Mouse (Mus musculus): ENCODE data around the gene Nlgn3. TPM values are rescaled to one million over a fixed set of nuclear protein-coding genes. Genes with fewer than 3 reads are reported as not detected.
"Not testable (repeated sequence)": the region's sequence is repeated elsewhere in the genome, so short reads cannot be mapped to it uniquely, and the experiment has no call there.

Nlgn3 gene
- total RNA-seq, 2 experiments from 2014 or later: 10.6 to 10.7 TPM

DNA sequence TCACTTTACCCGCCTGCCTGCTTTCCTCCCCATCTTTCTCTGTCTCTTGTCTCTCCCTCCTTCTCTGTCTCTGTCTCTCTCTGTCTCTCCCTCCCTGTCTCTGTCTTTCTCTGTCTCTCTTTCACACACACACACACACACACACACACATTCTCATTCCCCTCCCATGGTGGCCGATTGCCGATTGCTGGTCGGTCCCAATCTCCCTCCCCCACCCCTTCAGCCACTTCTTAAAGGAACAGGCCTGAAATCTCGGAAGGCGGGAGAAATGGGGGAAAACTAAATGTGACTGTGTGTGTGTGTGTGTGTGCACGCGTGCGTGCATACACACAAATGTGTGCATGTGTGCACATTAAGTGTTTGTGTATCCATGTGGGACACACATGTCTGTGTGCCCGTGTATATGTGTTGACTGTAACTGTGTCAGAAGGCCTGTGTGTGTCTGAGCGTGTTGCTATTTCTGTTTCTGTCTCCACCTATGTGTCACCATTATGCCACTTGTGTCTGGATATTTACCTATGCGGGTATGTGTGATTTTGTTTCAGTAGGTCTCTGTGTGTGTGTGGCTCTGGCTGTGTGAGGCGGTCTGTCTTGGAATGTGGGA is 1.6 kb downstream of the Nlgn3 start:
- peak; percentile 27 for DNase-seq

- DNase-seq: no peak
These were observed 2.7 kb downstream of the Nlgn3 start for GRCm38 (mm10) chrX:101301654-101302053.

- no peak for DNase-seq
These were observed 5.7 kb downstream of the Nlgn3 start for GRCm38 (mm10) chrX:101304646-101305045.

DNA sequence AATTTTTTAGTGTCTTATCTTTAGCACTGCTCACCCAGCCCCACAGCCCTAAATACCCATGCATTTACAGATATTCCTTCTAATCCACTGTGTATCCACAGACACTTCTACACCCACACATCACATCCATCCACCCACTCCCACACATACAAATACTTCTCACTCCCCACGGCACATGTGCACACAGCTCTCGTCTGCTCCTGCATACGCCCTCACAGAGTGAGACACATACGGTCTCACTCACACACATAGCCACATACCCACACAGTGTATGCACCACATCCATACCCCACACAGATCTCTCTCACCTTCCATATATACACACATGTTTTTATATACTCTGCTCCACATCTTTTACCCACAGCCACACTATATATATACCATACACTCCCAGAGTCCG is 10.3 kb downstream of the Nlgn3 start:
- DNase-seq: no peak

DNA sequence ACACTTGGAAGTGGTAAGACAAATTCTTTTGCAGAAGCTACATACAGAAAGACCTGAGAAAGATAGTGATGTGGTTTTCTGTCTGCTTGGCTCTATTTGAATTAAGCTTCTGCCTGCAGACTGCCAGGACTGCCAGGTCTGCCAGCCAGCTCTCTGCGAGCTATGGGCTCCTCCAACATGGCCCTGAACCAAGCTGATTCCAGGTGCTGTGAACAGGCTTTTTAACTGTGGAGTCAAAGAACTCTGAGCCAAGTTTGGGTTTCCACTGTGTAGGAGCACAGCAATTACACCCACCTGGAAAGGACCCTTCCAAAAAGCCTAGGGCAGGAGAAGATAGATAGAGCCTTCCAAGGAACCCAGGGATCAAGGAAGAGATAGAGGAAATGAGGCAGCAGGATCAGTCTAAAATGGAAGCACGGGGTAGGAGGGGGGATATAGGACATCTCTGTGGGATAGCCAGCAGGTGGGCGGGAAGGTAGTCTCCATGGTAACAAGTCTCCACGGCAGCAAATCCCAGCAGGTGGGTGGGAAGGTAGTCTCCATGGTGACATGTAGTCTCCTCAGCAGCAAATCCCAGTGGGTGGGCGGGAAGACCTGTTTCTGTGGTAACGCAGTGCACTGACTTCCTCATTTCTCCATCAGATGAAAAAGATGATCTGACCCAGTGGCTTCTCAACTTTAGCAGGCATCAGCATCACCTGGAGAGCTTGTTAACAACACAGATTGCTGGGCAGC is 14.8 kb downstream of the Nlgn3 start:
- no peak for DNase-seq

DNA sequence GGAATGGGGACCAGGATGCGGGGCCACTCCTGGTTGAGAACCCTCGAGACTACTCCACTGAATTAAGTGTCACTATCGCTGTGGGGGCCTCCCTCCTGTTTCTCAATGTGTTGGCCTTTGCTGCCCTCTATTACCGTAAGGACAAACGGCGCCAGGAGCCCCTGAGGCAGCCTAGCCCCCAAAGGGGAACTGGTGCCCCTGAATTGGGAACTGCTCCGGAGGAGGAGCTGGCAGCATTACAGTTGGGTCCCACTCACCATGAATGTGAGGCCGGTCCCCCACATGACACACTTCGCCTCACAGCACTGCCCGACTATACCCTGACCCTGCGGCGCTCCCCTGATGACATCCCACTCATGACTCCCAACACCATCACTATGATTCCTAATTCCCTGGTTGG is 20.8 kb downstream of the Nlgn3 start:
- no peak for DNase-seq

- no peak for DNase-seq
These were observed 27.3 kb downstream of the Nlgn3 start for GRCm38 (mm10) chrX:101325989-101326899.

- DNase-seq: peak; percentile 72
These were observed 30.5 kb downstream of the Nlgn3 start for GRCm38 (mm10) chrX:101329372-101330028.

DNA sequence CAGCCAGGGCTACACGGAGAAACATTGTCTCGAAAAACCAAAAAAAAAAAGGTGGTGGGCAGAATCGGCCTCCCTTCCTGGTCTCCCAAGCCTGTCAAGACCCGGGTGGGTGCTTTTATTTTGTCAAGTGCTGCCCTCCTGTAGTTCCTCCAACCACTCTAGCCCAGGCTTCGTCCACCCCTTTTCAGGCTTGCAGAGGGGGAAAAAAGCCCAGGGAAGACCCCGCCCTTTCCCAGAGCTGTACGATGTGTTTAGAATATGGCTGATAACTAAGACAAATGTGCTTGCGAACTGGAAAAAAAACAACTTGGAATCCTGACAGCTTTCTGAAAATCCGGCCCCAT is 33.0 kb downstream of the Nlgn3 start:
- no peak for DNase-seq

DNA sequence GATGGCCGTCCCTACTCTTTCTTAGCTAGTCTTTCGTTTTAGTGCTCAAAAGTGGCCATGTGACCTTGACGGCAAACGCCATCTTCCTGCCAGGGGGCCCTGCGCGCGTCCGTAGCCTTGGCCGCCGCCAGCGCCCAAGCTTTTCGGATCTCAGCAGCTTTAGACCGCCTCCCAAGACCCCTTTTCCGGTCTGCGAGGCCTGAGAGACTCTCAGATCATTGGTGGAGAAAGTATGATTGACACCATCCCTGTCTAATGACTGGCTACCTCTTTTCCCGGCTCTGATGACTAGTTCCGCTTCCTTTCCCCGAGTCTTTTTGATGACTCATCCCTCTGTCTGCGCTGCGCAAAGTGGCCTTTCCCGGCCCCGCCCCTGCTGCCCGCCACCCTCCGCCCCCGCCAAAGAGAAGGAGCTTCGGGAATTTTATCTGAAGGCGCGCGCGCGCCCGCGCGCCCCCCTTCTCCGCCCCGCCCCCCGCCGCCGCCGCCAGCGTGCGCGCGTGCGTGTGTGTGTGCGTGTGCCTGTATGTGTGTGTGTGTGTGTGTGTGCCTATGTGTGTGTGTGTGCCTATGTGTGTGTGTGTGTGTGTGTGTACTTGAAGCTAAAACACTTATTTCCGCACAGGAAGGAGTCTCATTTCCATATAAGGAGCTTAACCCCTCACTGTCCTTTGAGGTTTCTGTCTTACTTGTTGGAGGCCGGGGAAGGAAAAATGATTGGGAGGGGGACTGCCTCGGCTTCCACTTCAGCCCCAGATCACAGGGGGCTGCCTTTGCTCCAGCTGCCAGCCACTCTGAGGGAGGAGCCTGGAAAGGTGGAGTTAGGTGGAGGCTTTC is 33.6 kb downstream of the Nlgn3 start:
- DNase-seq: peak; percentile 84

GRCm38 (mm10) chrX:101334606-101335005 is 35.6 kb downstream of the Nlgn3 start:
- peak; percentile 6 for DNase-seq

DNA sequence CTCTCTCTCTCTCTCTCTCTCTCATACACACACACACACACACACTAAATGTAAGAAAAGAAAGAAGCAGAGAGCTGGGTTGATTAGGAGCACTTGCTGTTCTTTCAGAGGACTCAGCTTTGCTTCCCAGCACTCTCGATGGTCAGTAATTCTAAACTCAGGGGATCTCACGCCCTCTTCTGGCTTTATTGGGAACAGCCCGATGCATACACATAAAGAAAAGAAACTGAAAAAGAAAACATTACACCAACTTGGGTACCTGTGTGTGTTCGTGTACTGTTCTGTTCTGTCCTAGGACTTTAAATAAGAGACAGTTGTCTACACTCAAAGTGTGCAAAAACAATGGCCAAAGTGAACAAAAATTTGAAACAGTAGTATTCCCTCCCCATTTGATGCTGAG is 39.7 kb downstream of the Nlgn3 start:
- no peak for DNase-seq

DNA sequence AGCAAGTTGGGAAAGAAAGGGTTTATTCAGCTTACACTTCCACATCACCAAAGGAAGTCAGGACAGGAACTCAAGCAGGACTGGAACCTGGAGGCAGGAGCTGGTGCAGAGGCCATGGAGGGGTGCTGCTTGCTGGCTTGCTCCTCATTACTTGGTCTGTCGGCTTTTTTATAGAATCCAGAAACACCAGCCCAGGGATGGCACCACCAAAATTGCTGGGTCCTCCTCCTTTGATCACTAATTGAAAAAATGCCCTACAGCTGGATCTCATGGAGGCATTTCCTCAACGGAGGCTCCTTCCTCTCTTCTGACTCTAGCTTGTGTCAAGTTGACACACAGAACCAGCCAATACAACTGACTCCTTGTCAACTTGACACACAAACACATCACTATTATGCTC is 43.9 kb downstream of the Nlgn3 start:
- not testable (repeated sequence) for DNase-seq

DNA sequence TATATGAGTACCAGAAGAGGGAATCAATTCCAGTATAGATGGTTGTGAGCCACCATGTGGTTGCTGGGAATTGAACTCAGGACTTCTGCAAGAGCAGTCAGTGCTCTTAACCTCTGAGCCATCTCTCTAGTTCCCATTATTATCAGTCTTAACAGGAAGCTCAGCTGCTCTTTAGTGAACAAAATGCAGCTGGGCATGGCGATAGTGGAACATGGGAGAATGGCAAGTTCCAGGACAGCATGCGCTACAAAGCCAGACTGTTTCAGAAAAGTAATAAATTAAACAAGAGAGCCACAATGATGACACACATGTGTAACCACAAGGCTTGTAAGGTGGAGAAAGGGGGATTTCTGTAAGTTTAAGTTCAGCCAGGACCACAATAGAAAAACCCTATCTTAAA is 46.5 kb downstream of the Nlgn3 start:
- no peak for DNase-seq

- DNase-seq: no peak
These were observed 47.5 kb downstream of the Nlgn3 start for GRCm38 (mm10) chrX:101346475-101346874.

GRCm38 (mm10) chrX:101351188-101351587 is 52.2 kb downstream of the Nlgn3 start:
- no peak for DNase-seq

GRCm38 (mm10) chrX:101358902-101359301 is 59.9 kb downstream of the Nlgn3 start:
- DNase-seq: peak; percentile 3

DNA sequence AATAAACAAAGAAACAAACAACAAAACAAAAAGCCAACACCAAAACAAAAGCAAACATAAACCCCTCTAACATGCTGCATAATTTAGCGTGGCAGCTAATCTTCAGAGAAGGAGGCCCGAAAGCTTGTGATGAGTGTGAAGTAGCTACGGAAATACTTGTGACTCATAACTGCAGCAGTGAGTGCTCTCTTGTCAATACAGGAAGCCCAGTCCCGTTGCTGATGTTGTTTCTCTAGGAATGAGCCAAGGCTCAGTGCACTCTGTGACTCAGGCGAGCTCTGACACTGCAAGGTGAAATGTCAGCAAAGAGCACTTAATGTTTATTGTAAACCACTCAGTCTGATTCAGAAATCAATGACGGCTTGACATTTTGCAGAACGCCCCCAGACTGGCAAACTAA is 70.0 kb downstream of the Nlgn3 start:
- no peak for DNase-seq

GRCm38 (mm10) chrX:101370573-101370972 is 71.6 kb downstream of the Nlgn3 start:
- no peak for DNase-seq

DNA sequence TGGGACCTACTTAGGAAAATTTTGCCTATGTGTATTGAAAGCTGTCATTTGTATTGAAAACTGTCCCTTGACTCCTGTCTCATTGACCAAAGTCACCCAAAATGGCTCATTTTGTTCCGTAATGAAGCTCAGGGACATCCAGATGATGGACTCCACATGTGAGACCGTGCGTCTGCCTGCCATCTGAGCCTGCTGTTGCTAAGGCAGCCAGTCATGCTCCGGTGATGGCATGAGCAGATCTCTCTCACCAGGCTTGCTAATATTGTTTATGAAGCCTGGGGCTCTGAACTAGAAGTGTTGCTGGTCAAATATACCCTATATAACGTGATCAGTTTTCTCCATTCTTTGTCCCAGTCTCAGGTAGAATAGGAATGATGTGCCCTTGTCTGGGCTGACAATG is 74.0 kb downstream of the Nlgn3 start:
- DNase-seq: no peak
